Mouse (Mus musculus) spleen, adult 2 months (tissue): ENCODE results near the gene Rrp8. TPM values are rescaled to one million over a fixed set of nuclear protein-coding genes. Genes with fewer than 3 reads are reported as not detected.

Source experiments
- DNase-seq, 2 experiments: peaks; one replicate each; pipeline versions ENCODE4 v3.0.0 to v3.0.0-alpha.2; 2012 to 2021; ENCODE audit warnings: low spot score in 2 of 2, low read depth in 1 of 2
- H3K27ac ChIP-seq: fragments of 200-500 bp; 2 replicates; pipeline ENCODE4 v1.5.1; 2012; ENCODE audit warnings: low read length, inconsistent platforms; ENCODE audit not compliant: insufficient read depth
- H3K27me3 ChIP-seq: fragments of 200-500 bp; 2 replicates; pipeline ENCODE4 v1.6.1; 2012; ENCODE audit warnings: mild to moderate bottlenecking, moderate library complexity, low read length, inconsistent platforms; ENCODE audit not compliant: control insufficient read depth, insufficient read depth
- H3K36me3 ChIP-seq: fragments of 200-500 bp; 2 replicates; pipeline ENCODE4 v1.6.1; 2012; ENCODE audit warnings: mild to moderate bottlenecking, low read length, inconsistent platforms; ENCODE audit not compliant: control insufficient read depth, insufficient read depth
- H3K4me1 ChIP-seq: fragments of 200-500 bp; 2 replicates; pipeline ENCODE4 v1.6.1; 2011; ENCODE audit warnings: inconsistent platforms; ENCODE audit not compliant: control insufficient read depth, insufficient read depth, insufficient read length
- H3K4me3 ChIP-seq: fragments of 200-500 bp; 2 replicates; pipeline ENCODE4 v1.5.1; 2011; ENCODE audit warnings: mild to moderate bottlenecking, inconsistent platforms; ENCODE audit not compliant: insufficient read depth, insufficient read length; ENCODE audit errors: extremely low read depth
- CTCF ChIP-seq: fragments of 200-500 bp; IDR thresholded peaks from 2 replicates; pipeline ENCODE4 v1.5.1; 2011; ENCODE audit warnings: mild to moderate bottlenecking, inconsistent platforms; ENCODE audit not compliant: insufficient read depth, insufficient read length, insufficient replicate concordance; ENCODE audit errors: extremely low read depth
- POLR2A ChIP-seq: fragments of 200-500 bp; IDR thresholded peaks from 2 replicates; pipeline ENCODE4 v1.6.1; 2011; ENCODE audit warnings: low read depth, low read length, inconsistent platforms
- WGBS: fragments of 180-500 bp; shearing (Covaris S2); methylation state at CpG from one replicate; pipeline ENCODE4 v1.1.7; 2018; 5-methylcytosine and 5-hydroxymethylcytosine counted together
- polyA plus RNA-seq: library from polyadenylated mRNA; depleted of rRNA; stranded (reverse); fragments of >200 nt; gene quantifications from 2 replicates; pipeline ENCODE4 v1.2.3, GENCODE M21; 2012; rRNA removed

The Rrp8 gene
- 6.1 and 7.2 TPM in 2 replicates for polyA plus RNA-seq

DNA sequence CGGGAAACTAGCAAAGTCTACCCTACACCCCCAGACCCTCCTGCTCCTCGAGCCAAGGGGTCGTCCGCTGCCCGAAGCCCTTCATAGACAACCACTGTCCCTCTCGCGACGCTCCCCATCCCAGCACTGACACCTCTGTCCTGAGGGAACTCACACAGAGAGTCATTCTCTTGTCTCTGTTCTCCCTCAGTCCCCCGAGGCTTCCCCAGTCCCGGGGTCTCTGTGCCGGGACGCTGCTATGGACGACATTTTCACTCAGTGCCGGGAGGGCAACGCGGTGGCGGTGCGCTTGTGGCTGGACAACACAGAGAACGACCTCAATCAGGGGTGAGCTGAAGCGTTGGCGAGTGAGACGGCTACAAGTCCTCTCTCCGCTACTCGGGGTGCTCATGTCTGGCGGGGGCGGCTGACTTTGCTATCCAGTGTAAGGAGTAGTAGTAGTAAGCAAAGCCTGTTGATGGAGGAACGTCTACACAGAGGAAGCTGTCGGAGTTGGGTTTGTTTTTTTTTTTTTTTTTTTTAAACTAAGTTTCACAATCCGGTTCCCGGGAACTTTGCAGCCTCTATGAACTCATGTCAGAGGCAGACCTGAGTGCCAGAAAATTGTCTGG lies at the start of gene Rrp8:
Gene Rrp8 (minus strand): TSS at position 475 of the 611 bp plus-strand sequence.
- under 1% methylated on average over 30 of the region's 30 CpGs for WGBS
- DNase-seq: peak; percentile 2 to 23
- TF ChIP-seq CTCF (no peak), POLR2A (no peak)
- peaks cover 2% of the 10 kb centered on the region for H3K4me1 ChIP-seq
- no peaks in the 10 kb centered on the region for H3K27me3 ChIP-seq
- H3K36me3 ChIP-seq: peaks cover 24% of the 10 kb centered on the region
- peak within 1 kb of the TSS; percentile 72 for H3K4me3 ChIP-seq
- H3K27ac ChIP-seq: peak within 1 kb of the TSS; percentile 87

DNA sequence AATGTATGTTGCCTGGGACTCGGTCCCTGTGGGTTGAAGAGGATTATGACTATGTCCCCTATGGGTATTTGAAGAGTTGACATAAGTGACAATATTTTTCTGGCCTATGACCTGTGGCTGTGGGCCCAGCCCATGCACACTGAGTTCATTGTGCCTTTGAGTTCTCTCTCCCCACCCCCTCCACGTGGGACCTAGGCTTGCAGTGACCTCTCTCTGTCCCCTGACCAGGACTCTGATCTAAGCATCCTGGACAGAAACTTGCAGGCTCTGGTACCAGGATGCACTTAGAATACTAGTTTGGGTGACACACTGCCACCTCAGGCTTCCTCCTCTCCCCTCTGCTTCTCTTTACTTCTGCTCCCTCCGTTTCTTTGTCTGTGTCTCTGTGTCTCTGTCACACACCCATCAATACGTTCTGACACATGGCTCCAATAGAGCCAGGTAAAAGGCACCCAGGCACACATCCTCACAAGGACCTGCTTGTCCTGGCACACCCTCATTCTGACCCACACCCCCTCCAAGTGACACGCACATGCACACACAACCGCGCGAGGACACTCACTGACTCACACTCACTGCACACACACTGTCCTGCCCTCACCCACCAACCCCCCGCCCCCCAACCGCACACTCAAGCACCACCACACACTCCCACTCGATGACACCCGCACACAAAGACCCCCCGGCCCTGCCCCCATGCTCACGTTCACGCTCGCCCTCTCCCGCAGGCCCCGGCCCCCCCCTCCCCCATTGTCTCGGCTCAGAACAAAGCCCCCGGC lies 49.5 kb upstream of the Rrp8 start:
- peak overlapping the region; percentile 43; the same call in 1 of the 2 replicates for H3K4me3 ChIP-seq
- H3K36me3 ChIP-seq: no peaks in the 10 kb centered on the region
- peaks cover 6% of the 10 kb centered on the region; the same call in 1 of the 2 replicates for H3K4me1 ChIP-seq
- H3K27me3 ChIP-seq: peaks cover 17% of the 10 kb centered on the region
- no peak for TF ChIP-seq POLR2A
- TF ChIP-seq CTCF: no peak
- WGBS: 31% methylated on average over 19 of the region's 20 CpGs
- H3K27ac ChIP-seq: peak overlapping the region; percentile 12; the same call in 1 of the 2 replicates
- DNase-seq: no peak

DNA sequence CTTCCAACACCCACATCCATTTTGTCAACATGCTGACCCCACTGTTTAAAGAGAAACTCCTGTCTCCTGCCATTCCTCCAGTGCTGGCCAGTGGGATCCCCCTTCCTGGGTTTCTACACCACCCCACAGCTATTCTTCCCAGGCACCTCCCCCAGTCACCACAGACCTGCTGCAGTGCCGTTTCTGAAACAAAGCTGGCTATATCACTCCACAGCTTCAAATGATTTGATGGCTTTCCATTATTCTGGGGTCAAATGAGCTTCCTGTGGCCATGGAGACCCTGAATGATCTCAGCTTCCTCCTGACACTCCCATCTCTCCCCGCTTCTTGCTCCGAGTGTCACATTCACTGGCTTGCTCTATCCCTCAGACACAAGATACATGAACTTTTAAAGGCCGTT lies 47.4 kb upstream of the Rrp8 start:
- Histone ChIP-seq H3K4me3 (no peak overlapping the region), H3K4me1 (peaks cover 6% of the 10 kb centered on the region; the same call in 1 of the 2 replicates), H3K27ac (no peak overlapping the region), H3K36me3 (no peaks in the 10 kb centered on the region), H3K27me3 (peaks cover 16% of the 10 kb centered on the region)
- 73% methylated on average over 4 of the region's 4 CpGs for WGBS
- DNase-seq: no peak
- TF ChIP-seq CTCF (no peak), POLR2A (no peak)

DNA sequence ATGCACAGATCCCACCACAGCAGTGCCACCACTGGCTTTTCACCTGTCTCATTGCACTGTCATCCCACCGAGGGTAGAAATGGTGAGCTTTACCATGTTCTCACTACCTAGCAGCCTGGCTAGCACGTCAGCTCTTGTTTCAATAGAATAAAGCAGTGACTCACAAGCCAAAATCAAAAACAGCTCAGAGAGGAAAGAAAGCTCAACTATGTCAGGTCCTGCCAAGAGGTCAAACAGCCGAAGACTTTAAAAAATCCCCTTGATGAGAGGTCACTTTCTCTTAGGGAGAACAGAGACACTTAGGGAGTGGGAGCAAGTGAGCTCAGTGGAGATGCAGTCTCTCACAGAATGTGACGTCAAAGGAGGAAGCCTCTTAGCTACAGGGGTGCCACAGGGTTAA lies 46.7 kb upstream of the Rrp8 start:
- no peak overlapping the region for H3K27ac ChIP-seq
- TF ChIP-seq POLR2A (no peak), CTCF (no peak)
- no peaks in the 10 kb centered on the region for H3K36me3 ChIP-seq
- no peak overlapping the region for H3K4me3 ChIP-seq
- peaks cover 16% of the 10 kb centered on the region for H3K27me3 ChIP-seq
- WGBS: 62% methylated on average over 4 of the region's 4 CpGs
- H3K4me1 ChIP-seq: peaks cover 6% of the 10 kb centered on the region
- DNase-seq: no peak

DNA sequence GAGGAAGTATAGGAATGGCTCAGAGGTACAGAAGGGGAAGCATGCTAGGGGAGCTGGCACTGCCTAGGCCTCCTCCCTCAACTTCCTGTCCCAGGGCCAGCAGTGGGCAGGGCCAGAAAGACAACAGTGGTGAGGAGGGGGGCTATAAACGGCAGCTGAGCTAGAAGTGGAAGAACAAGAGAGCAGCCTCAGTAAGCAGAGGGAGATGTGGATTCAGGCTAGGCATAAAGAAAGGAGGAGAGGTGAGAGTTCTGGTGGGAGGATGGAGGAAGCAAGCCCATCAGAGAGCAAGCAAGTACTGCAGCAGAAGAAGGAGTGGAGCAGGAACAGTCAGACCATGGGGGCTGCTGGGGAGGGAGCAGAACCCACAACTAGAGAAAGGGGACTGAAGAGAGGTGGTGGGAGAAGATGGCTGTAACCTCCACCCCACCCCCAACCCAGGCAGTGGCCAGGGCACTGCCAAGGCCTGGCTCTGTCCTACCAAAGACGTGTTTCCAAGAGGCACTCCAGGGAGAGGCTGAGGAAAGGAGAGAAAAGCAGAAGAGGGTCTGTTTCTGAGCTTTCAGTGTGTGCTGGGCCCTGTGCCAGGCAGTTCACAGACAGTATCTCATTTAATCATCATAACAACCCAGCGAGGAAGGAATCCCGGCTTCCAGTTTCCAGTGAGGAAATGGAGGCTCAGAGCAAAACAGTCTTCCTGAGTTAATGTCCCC lies 41.5 kb upstream of the Rrp8 start:
- H3K27me3 ChIP-seq: no peaks in the 10 kb centered on the region
- DNase-seq: peak; percentile 8 to 35
- TF ChIP-seq CTCF (no peak), POLR2A (no peak)
- WGBS: 30% methylated on average over 4 of the region's 4 CpGs
- peak overlapping the region; percentile 35 for H3K27ac ChIP-seq
- no peak overlapping the region for H3K4me3 ChIP-seq
- H3K36me3 ChIP-seq: no peaks in the 10 kb centered on the region
- peaks cover 15% of the 10 kb centered on the region; the same call in 1 of the 2 replicates for H3K4me1 ChIP-seq

DNA sequence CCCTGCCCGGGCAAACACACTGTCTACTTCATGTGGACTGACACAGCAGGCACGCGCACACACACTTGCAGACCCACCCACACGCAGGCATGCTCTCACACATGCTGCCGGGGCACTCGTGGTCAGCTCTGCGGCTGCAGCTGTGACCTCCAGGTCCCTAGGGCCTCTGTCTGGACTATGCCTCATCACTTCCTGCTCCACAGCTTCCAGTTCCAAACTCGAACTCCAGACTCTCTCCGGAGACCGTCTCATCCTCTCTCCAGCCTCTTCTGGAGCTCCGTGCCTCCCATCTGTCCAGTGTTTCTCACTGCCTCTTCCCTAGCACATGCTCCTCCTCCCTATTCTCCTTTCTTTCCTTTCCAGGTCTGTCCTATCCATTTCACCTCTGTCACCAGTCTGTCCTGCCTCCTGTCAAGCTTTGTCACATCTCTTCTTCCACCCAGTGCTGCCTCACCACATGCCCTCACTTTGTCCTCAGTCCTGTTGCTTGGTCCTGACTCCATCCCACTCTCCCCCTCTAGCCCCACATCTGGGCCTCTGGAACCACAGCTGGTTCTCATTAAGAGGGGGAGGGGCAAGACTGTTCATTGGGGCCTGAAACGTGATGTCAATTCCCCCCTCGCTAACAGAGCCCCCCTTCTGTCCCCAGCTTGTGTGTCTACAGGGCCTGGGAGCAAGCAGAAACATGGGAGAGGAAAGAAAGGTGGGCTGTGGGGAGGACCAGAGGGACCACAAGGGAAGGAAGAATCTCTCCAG lies 40.8 kb upstream of the Rrp8 start:
- Histone ChIP-seq H3K4me3 (no peak overlapping the region), H3K27me3 (no peaks in the 10 kb centered on the region), H3K27ac (0 out of 2 replicates have a peak overlapping the region, but pooled peaks have one; percentile 25), H3K4me1 (peaks cover 15% of the 10 kb centered on the region; the same call in 1 of the 2 replicates), H3K36me3 (no peaks in the 10 kb centered on the region)
- 20% methylated on average over 13 of the region's 13 CpGs for WGBS
- no peak for TF ChIP-seq CTCF
- TF ChIP-seq POLR2A: no peak
- no peak for DNase-seq
